Mouse (Mus musculus) stomach, postnatal 0 days (tissue): Measurements from ENCODE around the gene Dcst2. TPM values are rescaled to one million over a fixed set of nuclear protein-coding genes. Genes with fewer than 3 reads are reported as not detected.

Experiments used
- ATAC-seq: fragments of 200-750 bp; cut with Nextera tagmentation; 2 replicates; pipeline ENCODE4 v1.8.0; 2017; ENCODE audit not compliant: low FRiP score, low TSS enrichment
- DNase-seq: peaks from one replicate; pipeline ENCODE4 v3.0.0-alpha.2; 2016; ENCODE audit warnings: low spot score
- H3K27ac ChIP-seq: fragments of 300-500 bp; sonication (generic); replicated peaks from 2 replicates; pipeline ENCODE4 v1.5.1; 2014; ENCODE audit warnings: mild to moderate bottlenecking, control low read depth
- H3K27me3 ChIP-seq: fragments of 300-500 bp; sonication (generic); 2 replicates; pipeline ENCODE4 v1.6.1; 2014; ENCODE audit warnings: low read length; ENCODE audit not compliant: control insufficient read depth, insufficient read depth
- H3K36me3 ChIP-seq: fragments of 300-500 bp; sonication (generic); 2 replicates; pipeline ENCODE4 v1.6.1; 2014; ENCODE audit warnings: low read length, mixed read lengths; ENCODE audit not compliant: control insufficient read depth, insufficient read depth
- H3K4me1 ChIP-seq: fragments of 300-500 bp; sonication (generic); replicated peaks from 2 replicates; pipeline ENCODE4 v1.6.1; 2014; ENCODE audit warnings: antibody characterized with exemption; ENCODE audit not compliant: control insufficient read depth, insufficient read depth
- H3K4me2 ChIP-seq: fragments of 300-500 bp; sonication (generic); replicated peaks from 2 replicates; pipeline ENCODE4 v1.6.1; 2014; ENCODE audit warnings: low read depth, mild to moderate bottlenecking, control low read depth, moderate library complexity
- H3K4me3 ChIP-seq: fragments of 300-500 bp; sonication (generic); 2 replicates; pipeline ENCODE4 v1.5.1; 2014; ENCODE audit warnings: low read depth, low read length, control low read depth
- H3K9ac ChIP-seq: fragments of 300-500 bp; sonication (generic); 2 replicates; pipeline ENCODE4 v1.6.1; 2014; ENCODE audit warnings: mild to moderate bottlenecking, low read length, control low read depth, mixed read lengths
- H3K9me3 ChIP-seq: fragments of 300-500 bp; sonication (generic); 2 replicates; pipeline ENCODE4 v1.6.1; 2016; ENCODE audit warnings: low read length; ENCODE audit not compliant: control insufficient read depth
- CTCF ChIP-seq: IDR thresholded peaks from 2 replicates; pipeline ENCODE4 v1.5.1; 2016; ENCODE audit warnings: antibody characterized with exemption, low read depth, mild to moderate bottlenecking, moderate library complexity
- EP300 ChIP-seq: optimal IDR thresholded peaks from 2 replicates; pipeline ENCODE3; 2016; ENCODE audit warnings: antibody characterized with exemption
- WGBS: fragments of 180-500 bp; shearing (Covaris S2); extraction: QIAGEN DNeasy Blood & Tissue Kit; methylation state at CpG from one replicate; pipeline ENCODE4 v1.1.7; 2014; 5-methylcytosine and 5-hydroxymethylcytosine counted together
- polyA plus RNA-seq: library from polyadenylated mRNA; unstranded; fragments of >200 nt; fragmentation: Nextera tagmentation; extraction: Ambion mirVana; gene quantifications from 2 replicates; pipeline ENCODE4 v1.2.1, GENCODE M21; 2015

Dcst2 gene
- polyA plus RNA-seq, 1 experiment from 2014 or later: 0.33 TPM

DNA sequence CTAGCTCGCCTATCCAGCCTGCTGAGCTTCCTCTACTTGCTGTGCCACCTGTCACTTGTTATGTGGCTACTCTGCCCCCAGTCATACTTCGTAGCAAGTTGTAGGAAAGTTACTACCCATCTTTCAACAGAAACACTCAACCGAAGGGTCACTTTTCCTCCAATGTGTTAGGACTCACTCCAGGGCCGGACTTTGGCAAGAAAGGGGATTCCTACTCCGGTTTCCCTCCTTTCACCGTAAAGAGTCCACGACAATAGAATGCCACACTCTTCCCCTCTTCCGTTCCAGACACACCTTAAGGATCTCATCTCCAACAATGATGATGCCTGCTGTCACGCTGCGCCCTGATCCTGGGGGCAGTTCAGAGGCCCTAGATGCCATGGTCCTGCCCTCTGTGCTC is 49.1 kb downstream of the Dcst2 start:
- peak overlapping the region; percentile 58 for H3K4me3 ChIP-seq
- 79% methylated on average over 10 of the region's 10 CpGs for WGBS
- H3K9ac ChIP-seq: peak overlapping the region; percentile 64
- peaks cover 7% of the 10 kb centered on the region for H3K36me3 ChIP-seq
- peak overlapping the region; percentile 66 for H3K4me2 ChIP-seq
- no peak for DNase-seq
- H3K27ac ChIP-seq: no peak overlapping the region
- H3K27me3 ChIP-seq: no peaks in the 10 kb centered on the region
- H3K4me1 ChIP-seq: peaks cover 3% of the 10 kb centered on the region
- no peak for TF ChIP-seq EP300
- no peak for TF ChIP-seq CTCF
- ATAC-seq: no peak
- H3K9me3 ChIP-seq: no peaks in the 10 kb centered on the region

DNA sequence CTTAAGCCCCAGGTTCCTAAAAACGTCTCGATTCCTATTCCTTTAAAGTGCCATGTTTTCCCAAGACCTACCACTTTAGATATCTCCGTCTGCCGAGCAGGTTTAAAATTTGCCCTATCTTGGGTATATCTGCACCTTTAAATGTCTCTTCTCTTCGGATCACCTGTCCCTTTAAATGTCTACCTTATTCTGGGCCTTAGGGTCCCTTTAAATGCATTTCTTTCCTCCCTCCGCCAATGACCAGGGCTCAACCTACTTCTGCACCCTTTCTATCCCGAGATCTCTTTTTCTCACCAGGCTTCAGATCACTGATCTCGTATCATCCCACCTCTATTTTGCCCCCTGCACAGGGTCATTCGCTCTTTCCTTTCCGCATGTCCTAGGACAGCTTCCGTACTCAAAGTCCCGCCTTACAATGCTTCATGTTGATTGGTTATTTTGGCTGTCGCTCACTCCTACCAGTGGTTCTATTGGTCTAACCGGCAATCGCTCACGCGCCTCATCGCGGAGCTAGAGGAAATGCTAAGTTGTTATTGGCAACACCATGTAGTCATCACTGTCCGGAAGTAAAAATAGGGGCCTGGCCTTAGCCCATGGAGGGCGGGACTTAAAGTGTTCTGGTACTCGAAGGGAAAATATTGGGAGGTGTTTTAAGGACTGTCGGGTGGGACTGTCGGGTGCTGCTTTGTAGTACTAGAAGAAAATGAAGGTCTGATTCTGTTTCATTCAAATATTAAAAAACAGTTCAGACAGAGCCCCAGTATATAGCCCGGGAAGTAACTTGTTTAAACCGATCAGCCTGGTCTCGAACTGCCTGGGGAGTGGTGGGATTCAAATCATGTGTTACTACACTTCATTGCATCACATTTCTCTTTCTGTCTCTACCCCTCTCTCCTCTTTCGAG is 50.0 kb downstream of the Dcst2 start, which contains the start of gene Flad1:
Flad1 (minus strand) TSS at position 381 of the 904 bp plus-strand sequence.
- WGBS: 6% methylated on average over 28 of the region's 28 CpGs
- Histone ChIP-seq H3K27ac (peak within 1 kb of the TSS; percentile 61; the same call in 1 of the 2 replicates), H3K27me3 (no peaks in the 10 kb centered on the region), H3K4me2 (peak within 1 kb of the TSS; percentile 66), H3K9ac (peak within 1 kb of the TSS; percentile 64), H3K36me3 (peaks cover 8% of the 10 kb centered on the region), H3K9me3 (no peaks in the 10 kb centered on the region), H3K4me1 (peaks cover 3% of the 10 kb centered on the region), H3K4me3 (peak within 1 kb of the TSS; percentile 58)
- peak; percentile 87 for TF ChIP-seq EP300
- TF ChIP-seq CTCF: no peak
- DNase-seq: peak; percentile 95
- ATAC-seq: peak; percentile 98

DNA sequence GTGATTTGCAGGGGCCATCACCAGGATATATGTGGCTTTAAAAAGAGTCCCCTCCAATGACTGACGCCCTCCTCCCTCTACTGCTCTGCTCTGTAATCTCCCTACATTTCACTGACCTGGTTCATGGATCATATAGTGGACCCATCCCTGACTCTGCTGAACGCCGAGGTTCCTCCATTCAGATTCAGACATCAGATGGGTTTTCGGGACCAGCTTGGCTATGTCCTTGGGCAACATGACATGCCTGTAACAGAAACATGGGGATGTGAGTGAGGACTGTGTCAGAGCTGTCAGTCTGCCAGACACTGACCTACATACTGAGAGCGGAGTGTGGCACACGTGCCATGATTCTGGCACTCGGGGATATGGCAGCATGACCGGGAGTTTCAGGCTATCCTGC is 54.4 kb downstream of the Dcst2 start:
- ATAC-seq (no peak), DNase-seq (no peak)
- Histone ChIP-seq H3K4me2 (no peak overlapping the region), H3K9ac (no peak overlapping the region), H3K4me3 (no peak overlapping the region), H3K27me3 (no peaks in the 10 kb centered on the region), H3K9me3 (no peaks in the 10 kb centered on the region), H3K4me1 (peaks cover 7% of the 10 kb centered on the region), H3K36me3 (peaks cover 3% of the 10 kb centered on the region; the same call in 1 of the 2 replicates), H3K27ac (no peak overlapping the region)
- WGBS: 96% methylated on average over 8 of the region's 8 CpGs
- no peak for TF ChIP-seq EP300
- no peak for TF ChIP-seq CTCF

DNA sequence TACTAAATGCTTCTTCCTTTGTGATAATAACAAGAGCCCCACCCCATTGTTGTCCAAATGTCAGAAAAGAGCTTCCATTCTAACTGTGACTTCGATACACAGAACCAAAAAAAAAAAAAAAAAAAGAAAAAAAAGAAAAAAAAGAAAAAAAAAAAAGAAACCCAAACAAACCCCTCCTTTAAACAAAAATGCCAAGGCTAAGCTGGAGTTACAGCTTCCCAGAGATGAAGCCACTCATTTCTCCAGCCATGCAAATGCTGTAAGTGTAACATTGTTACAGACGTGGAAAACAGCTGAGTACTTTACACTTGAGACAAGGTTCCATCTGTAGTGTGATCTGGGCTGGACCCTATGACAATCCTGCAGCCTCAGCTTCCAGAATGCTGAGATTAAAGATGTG is 55.4 kb downstream of the Dcst2 start:
- peak overlapping the region; percentile 69 for H3K4me3 ChIP-seq
- no peak for ATAC-seq
- H3K27me3 ChIP-seq: no peaks in the 10 kb centered on the region
- peaks cover 6% of the 10 kb centered on the region for H3K4me1 ChIP-seq
- 23% methylated on average over 2 of the region's 2 CpGs for WGBS
- peaks cover 3% of the 10 kb centered on the region; the same call in 1 of the 2 replicates for H3K36me3 ChIP-seq
- no peak for DNase-seq
- H3K4me2 ChIP-seq: peak overlapping the region; percentile 68
- no peak for TF ChIP-seq CTCF
- TF ChIP-seq EP300: no peak
- H3K9me3 ChIP-seq: no peaks in the 10 kb centered on the region
- no peak overlapping the region; the same call in 1 of the 2 replicates for H3K9ac ChIP-seq
- no peak overlapping the region for H3K27ac ChIP-seq

DNA sequence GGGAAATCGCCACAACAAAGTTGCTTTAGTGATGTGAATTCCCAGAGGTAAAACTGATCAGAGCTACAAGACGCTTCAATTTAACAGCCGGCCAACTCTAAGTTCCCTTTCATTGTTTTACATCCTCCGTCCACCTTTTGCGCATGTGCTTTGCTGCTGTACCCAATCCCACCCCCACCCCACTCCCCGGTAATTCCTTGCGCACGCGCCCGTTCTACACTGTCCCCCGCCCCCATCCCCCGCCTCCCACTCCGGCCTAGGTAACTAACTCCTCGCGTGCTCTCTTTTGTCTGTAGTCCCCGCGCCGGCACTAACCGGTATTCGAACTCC is 56.0 kb downstream of the Dcst2 start:
- ATAC-seq (no peak), DNase-seq (no peak)
- Histone ChIP-seq H3K4me1 (peaks cover 6% of the 10 kb centered on the region), H3K27ac (peak overlapping the region; percentile 74), H3K4me3 (peak overlapping the region; percentile 69), H3K9ac (peak overlapping the region; percentile 43), H3K4me2 (peak overlapping the region; percentile 68), H3K36me3 (peaks cover 3% of the 10 kb centered on the region; the same call in 1 of the 2 replicates), H3K27me3 (no peaks in the 10 kb centered on the region), H3K9me3 (no peaks in the 10 kb centered on the region)
- TF ChIP-seq CTCF: no peak
- TF ChIP-seq EP300: no peak
- WGBS: 1% methylated on average over 20 of the region's 20 CpGs
